Mouse (Mus musculus): ENCODE measurements around the gene Pemt.

- no peak for TF ChIP-seq CTCF (IDR thresholded peaks at IDR 0.05; ENCODE audit: low read depth)
- TF ChIP-seq EP300 (IDR thresholded peaks at IDR 0.05; ENCODE audit: low read depth): no peak
These were observed 13.5 kb downstream of the Pemt start for GRCm38 (mm10) chr11:60032586-60033430.

All from heart, postnatal 0 days (tissue).